Mouse (Mus musculus) liver, embryonic 15.5 days (tissue): ENCODE data around the gene Aldoart2. TPM values are rescaled to one million over a fixed set of nuclear protein-coding genes. Genes with fewer than 3 reads are reported as not detected.

Experiments used
- ATAC-seq: fragments of 200-750 bp; cut with Nextera tagmentation; 2 replicates; pipeline ENCODE4 v1.8.0; 2017; ENCODE audit warnings: moderate number of reproducible peaks, mild to moderate bottlenecking, moderate library complexity; ENCODE audit not compliant: insufficient read depth
- H3K27ac ChIP-seq: fragments of 300-500 bp; sonication (generic); replicated peaks from 2 replicates; pipeline ENCODE4 v1.5.1; 2015; ENCODE audit warnings: mild to moderate bottlenecking, inconsistent platforms
- H3K27me3 ChIP-seq: fragments of 300-500 bp; sonication (generic); 2 replicates; pipeline ENCODE4 v1.6.1; 2015; ENCODE audit warnings: mild to moderate bottlenecking, inconsistent platforms
- H3K36me3 ChIP-seq: fragments of 300-500 bp; sonication (generic); replicated peaks from 2 replicates; pipeline ENCODE4 v1.6.1; 2015; ENCODE audit warnings: moderate library complexity, mild to moderate bottlenecking, inconsistent platforms
- H3K4me1 ChIP-seq: fragments of 300-500 bp; sonication (generic); replicated peaks from 2 replicates; pipeline ENCODE4 v1.6.1; 2015; ENCODE audit warnings: inconsistent platforms
- H3K4me2 ChIP-seq: fragments of 300-500 bp; sonication (generic); 2 replicates; pipeline ENCODE4 v1.6.1; 2015; ENCODE audit warnings: moderate library complexity, mild to moderate bottlenecking, inconsistent platforms
- H3K4me3 ChIP-seq: fragments of 300-500 bp; sonication (generic); replicated peaks from 2 replicates; pipeline ENCODE4 v1.5.1; 2015; ENCODE audit warnings: mild to moderate bottlenecking, inconsistent platforms
- H3K9ac ChIP-seq: fragments of 300-500 bp; sonication (generic); 2 replicates; pipeline ENCODE4 v1.6.1; 2015; ENCODE audit warnings: moderate library complexity, mild to moderate bottlenecking, inconsistent platforms
- H3K9me3 ChIP-seq: fragments of 300-500 bp; sonication (generic); replicated peaks from 2 replicates; pipeline ENCODE4 v1.6.1; 2016; ENCODE audit warnings: inconsistent platforms
- WGBS: fragments of 180-500 bp; shearing (Covaris S2); methylation state at CpG from one replicate; pipeline ENCODE4 v1.1.7; 2015; ENCODE audit warnings: mixed read lengths; ENCODE audit not compliant: insufficient replicate concordance; 5-methylcytosine and 5-hydroxymethylcytosine counted together
- polyA plus RNA-seq: library from polyadenylated mRNA; unstranded; fragments of >200 nt; fragmentation: Nextera tagmentation; extraction: Ambion mirVana; gene quantifications from 2 replicates; pipeline ENCODE4 v1.2.1, GENCODE M21; 2015

The Aldoart2 gene
- polyA plus RNA-seq, 1 experiment from 2014 or later, result not detected

DNA sequence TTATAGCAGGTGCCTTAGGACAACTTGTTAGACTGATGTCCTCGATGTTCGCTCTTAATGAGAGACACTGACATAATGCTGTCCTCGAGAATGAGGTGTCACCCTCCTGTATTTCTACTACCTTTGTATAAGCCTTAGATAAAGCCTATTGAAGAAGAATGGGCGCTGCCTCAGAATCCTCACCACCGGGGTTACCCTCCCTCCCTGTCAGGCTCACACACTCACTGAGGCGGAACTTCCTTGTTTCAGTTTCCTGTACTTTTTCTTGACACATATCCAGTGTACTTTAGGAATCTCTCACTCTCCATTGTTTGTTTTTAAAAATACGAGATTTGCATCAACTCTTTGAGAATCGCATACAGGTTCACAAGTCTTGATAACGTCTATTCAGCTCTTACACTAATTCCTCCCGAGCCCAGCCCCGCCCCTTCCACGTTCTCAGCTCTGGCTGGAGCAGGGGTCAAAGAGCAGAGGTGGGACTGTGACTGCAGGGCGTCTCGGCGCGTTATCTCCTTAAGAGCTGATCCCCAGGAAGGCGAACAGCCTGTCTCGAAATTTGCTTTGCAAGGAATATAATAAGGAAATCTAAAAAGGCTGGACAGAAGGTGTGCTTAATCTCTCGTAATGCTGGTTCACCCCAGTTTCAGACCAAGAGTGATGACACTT lies 4.9 kb upstream of the Aldoart2 start:
- H3K27ac ChIP-seq, result no peak overlapping the region
- ATAC-seq, result no peak
- peak overlapping the region; percentile 21; the same call in 1 of the 2 replicates for H3K9ac ChIP-seq
- no peaks in the 10 kb centered on the region for H3K9me3 ChIP-seq
- 0 out of 2 replicates have a peak, but pooled peaks cover 7% of the 10 kb centered on the region for H3K4me1 ChIP-seq
- H3K4me2 ChIP-seq, result peak overlapping the region; percentile 60
- H3K27me3 ChIP-seq, result no peaks in the 10 kb centered on the region
- WGBS, result 11% methylated on average over 19 of the region's 19 CpGs
- H3K4me3 ChIP-seq, result peak overlapping the region; percentile 41
- H3K36me3 ChIP-seq, result no peaks in the 10 kb centered on the region

DNA sequence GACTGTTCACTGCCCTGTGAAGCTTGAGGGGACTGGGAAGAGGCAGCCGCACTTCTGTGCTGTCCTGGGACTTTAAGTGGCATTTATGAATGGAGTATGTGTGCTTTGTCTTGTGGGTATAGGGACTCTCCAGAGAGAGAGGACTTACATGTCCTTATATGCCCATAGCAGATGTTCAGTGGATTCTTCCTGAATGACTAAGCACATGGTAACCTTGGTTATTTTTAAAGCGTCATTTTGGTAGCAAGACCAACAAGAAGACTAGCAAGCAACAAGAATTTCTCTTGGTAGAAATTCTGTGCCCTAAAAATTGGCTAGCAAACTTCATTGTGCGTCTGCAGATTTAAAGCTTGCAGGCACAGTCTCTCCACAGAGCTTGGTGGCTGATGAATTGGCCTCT lies 1.3 kb upstream of the Aldoart2 start:
- WGBS, result 73% methylated on average over 3 of the region's 3 CpGs
- Histone ChIP-seq H3K27me3 (no peaks in the 10 kb centered on the region), H3K9me3 (no peaks in the 10 kb centered on the region), H3K4me1 (0 out of 2 replicates have a peak, but pooled peaks cover 7% of the 10 kb centered on the region), H3K4me3 (no peak overlapping the region), H3K4me2 (no peak overlapping the region), H3K36me3 (no peaks in the 10 kb centered on the region), H3K9ac (no peak overlapping the region), H3K27ac (no peak overlapping the region)
- ATAC-seq, result no peak

DNA sequence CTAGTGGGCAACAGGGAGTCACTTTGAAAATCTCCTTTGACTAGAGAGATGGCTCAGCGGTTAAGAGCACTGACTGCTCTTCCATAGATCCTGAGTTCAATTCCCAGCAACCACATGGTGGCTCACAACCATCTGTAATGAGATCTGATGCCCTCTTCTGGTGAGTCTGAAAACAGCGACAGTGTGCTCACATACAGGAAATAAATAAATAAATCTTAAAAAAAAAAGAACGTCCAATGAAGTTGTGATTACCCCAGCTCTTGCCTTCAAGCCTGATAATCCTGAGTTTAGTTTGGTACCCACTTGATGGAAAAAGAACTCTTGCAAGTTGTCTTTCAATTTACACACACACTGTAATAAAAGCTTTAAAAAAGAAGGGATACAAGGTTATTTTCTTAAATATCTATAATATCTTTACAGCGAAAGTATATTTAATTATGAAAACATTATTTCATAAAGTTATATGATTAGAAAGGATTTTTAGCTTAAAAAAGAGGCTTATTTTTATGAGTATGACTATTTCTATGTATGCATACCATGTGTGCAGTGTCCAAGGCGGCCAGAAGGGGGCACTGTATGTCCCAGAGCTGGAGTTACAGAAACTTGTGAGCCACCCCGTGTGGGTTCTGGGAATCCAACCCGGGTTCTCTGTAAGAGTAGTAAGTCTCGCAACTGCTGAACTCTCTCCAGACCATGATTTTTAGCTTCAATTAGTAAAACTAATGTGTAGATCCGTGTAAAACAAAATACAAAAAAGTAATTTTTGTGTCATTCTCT lies 664 bp upstream of the Aldoart2 start:
- H3K4me1 ChIP-seq, result 0 out of 2 replicates have a peak, but pooled peaks cover 7% of the 10 kb centered on the region
- 74% methylated on average over 9 of the region's 9 CpGs for WGBS
- H3K27me3 ChIP-seq, result no peaks in the 10 kb centered on the region
- no peak overlapping the region for H3K4me2 ChIP-seq
- no peak overlapping the region for H3K4me3 ChIP-seq
- no peak overlapping the region for H3K27ac ChIP-seq
- H3K9me3 ChIP-seq, result no peaks in the 10 kb centered on the region
- no peaks in the 10 kb centered on the region for H3K36me3 ChIP-seq
- H3K9ac ChIP-seq, result no peak overlapping the region
- ATAC-seq, result no peak

DNA sequence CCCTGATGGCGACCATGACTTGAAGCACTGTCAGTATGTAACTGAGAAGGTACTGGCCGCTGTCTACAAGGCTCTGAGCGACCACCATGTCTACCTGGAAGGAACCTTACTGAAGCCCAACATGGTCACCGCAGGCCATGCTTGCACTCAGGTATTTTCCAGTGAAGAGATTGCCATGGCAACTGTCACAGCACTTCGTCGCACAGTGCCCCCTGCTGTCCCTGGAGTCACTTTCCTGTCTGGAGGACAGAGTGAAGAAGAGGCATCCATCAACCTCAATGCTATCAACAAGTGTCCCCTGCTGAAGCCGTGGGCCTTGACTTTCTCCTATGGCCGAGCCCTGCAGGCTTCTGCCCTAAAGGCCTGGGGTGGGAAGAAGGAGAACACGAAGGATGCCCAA lies 828 bp downstream of the Aldoart2 start:
- H3K27me3 ChIP-seq, result no peaks in the 10 kb centered on the region

DNA sequence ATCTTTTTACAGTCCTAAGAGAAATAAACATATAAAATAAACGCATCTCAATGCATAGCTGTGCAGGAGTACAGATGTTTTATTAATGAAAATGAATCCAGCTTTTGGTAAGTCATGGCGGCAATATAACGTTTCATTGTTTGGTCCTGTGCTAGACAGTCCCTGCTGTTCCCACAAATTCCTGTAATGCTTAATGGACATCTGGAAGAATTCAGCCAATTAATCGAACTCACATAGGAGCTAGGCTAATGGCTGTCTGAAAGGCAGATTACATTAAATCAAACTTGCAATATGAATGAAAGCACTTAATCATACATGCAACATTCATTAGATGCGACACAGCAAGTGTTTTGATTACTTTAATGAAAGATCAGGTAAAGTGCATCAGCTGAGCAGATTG lies 1.8 kb downstream of the Aldoart2 start:
- H3K9me3 ChIP-seq, result no peaks in the 10 kb centered on the region
- no peak for ATAC-seq
- H3K27ac ChIP-seq, result no peak overlapping the region
- 68% methylated on average over 5 of the region's 5 CpGs for WGBS
- H3K4me2 ChIP-seq, result no peak overlapping the region
- no peaks in the 10 kb centered on the region for H3K4me1 ChIP-seq
- no peak overlapping the region for H3K9ac ChIP-seq
- no peaks in the 10 kb centered on the region for H3K36me3 ChIP-seq
- no peaks in the 10 kb centered on the region for H3K27me3 ChIP-seq
- no peak overlapping the region for H3K4me3 ChIP-seq

More for the DNA sequence above, 828 bp downstream of the Aldoart2 start:
- WGBS, result 63% methylated on average over 9 of the region's 9 CpGs
- Histone ChIP-seq H3K4me3 (no peak overlapping the region), H3K9ac (no peak overlapping the region), H3K36me3 (no peaks in the 10 kb centered on the region), H3K27ac (no peak overlapping the region), H3K9me3 (no peaks in the 10 kb centered on the region), H3K4me2 (no peak overlapping the region), H3K4me1 (no peaks in the 10 kb centered on the region)
- ATAC-seq, result no peak

- no peak for ATAC-seq
- Histone ChIP-seq H3K27ac (no peak overlapping the region), H3K4me1 (no peaks in the 10 kb centered on the region), H3K27me3 (no peaks in the 10 kb centered on the region), H3K9me3 (no peaks in the 10 kb centered on the region), H3K4me3 (no peak overlapping the region), H3K9ac (no peak overlapping the region), H3K36me3 (no peaks in the 10 kb centered on the region), H3K4me2 (no peak overlapping the region)
- 63% methylated on average over 3 of the region's 3 CpGs for WGBS
These were observed 3.4 kb downstream of the Aldoart2 start for GRCm38 (mm10) chr12:55568466-55568865.

DNA sequence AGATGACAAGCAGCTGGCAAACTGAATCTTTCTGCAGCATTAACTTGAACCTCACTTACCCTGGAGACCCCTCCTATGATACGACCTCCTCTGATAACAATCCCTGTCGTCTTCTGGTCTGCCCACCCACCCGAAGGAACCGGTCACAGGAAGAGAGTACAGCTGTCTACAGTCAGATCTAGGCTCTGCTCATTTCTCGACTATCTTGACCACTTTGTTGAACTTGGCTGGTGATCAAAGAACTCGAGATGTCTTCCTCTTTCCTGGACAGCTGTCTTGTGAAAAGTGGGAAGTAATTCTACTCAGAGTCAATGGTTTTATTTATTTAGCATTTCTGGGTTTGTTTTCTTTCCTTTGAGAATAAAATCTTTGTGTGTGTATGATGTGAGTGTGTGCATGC lies 4.6 kb downstream of the Aldoart2 start:
- H3K4me3 ChIP-seq, result no peak overlapping the region
- no peak overlapping the region for H3K4me2 ChIP-seq
- no peaks in the 10 kb centered on the region for H3K9me3 ChIP-seq
- WGBS, result 20% methylated on average over 6 of the region's 6 CpGs
- H3K36me3 ChIP-seq, result no peaks in the 10 kb centered on the region
- no peaks in the 10 kb centered on the region for H3K27me3 ChIP-seq
- H3K4me1 ChIP-seq, result no peaks in the 10 kb centered on the region
- no peak overlapping the region for H3K9ac ChIP-seq
- ATAC-seq, result no peak
- H3K27ac ChIP-seq, result no peak overlapping the region

GRCm38 (mm10) chr12:55570646-55571045 lies 5.6 kb downstream of the Aldoart2 start:
- Histone ChIP-seq H3K36me3 (no peaks in the 10 kb centered on the region), H3K4me3 (no peak overlapping the region), H3K27ac (no peak overlapping the region), H3K4me2 (no peak overlapping the region), H3K9me3 (no peaks in the 10 kb centered on the region), H3K27me3 (no peaks in the 10 kb centered on the region), H3K9ac (no peak overlapping the region), H3K4me1 (no peaks in the 10 kb centered on the region)
- no peak for ATAC-seq
- 69% methylated on average over 9 of the region's 9 CpGs for WGBS

DNA sequence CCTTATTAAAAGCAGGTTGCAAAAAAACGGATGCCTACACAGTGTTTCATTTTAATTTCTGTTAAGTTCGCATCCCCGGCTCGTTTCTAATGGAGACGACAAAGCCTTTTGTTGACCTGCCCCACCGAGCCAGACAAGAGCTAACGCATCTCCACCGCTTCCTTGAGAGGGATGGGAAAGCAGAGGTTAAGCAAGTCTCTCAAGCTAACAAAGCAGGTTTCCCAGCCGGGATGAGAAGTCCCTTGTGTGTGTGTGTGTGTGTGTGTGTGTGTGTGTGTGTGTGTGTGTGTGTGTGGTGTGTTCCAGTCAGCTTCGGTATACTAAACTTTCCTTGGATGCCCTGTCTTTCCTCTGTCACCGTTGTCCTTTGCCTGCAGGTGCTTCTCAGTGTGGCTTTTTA lies 6.1 kb downstream of the Aldoart2 start:
- no peak overlapping the region for H3K4me2 ChIP-seq
- H3K9me3 ChIP-seq, result no peaks in the 10 kb centered on the region
- H3K27ac ChIP-seq, result no peak overlapping the region
- no peak overlapping the region for H3K9ac ChIP-seq
- no peak overlapping the region for H3K4me3 ChIP-seq
- no peaks in the 10 kb centered on the region for H3K27me3 ChIP-seq
- ATAC-seq, result no peak
- 71% methylated on average over 11 of the region's 11 CpGs for WGBS
- no peaks in the 10 kb centered on the region for H3K4me1 ChIP-seq
- H3K36me3 ChIP-seq, result no peaks in the 10 kb centered on the region

DNA sequence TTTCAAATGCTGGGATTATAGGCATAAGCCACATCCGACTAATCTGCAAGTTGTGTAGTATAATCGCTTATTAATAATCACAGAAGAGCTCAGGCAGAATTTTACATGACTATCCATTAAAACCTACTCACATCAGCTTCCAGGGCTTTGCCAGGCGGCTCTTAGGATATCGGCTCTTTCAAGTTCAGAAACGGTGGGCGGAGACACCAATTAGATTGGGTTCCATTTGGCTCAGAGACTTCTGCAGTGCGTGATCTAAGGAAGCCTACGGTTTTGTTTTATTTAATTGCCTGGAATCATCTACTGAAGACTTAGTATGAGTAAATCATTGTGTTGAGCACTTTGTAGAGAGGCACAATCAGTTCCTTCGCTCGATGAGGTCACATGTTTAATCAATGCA lies 6.6 kb downstream of the Aldoart2 start:
- WGBS, result 74% methylated on average over 10 of the region's 10 CpGs
- Histone ChIP-seq H3K4me3 (no peak overlapping the region), H3K36me3 (no peaks in the 10 kb centered on the region), H3K4me2 (no peak overlapping the region), H3K4me1 (no peaks in the 10 kb centered on the region), H3K9ac (no peak overlapping the region), H3K27me3 (no peaks in the 10 kb centered on the region), H3K9me3 (no peaks in the 10 kb centered on the region), H3K27ac (no peak overlapping the region)
- ATAC-seq, result no peak

DNA sequence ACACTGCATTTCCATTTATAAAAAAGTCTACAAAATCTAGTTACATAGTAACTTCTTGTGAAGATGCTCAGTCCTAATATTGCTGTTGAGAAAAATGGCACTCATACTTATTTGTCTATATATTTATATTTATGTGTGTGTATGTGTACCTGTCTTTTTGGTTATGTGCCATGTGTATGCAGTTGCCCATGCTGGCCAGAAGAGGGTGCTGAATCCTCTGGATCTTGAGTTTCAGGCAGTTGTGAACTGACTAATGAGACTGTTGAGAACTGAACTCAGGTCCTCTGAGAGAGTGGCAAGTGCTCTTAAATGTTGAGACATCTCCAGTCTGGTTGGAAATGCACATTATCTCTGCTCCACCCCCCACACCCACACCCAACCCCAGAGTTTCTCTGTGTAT lies 8.1 kb downstream of the Aldoart2 start:
- no peaks in the 10 kb centered on the region for H3K27me3 ChIP-seq
- H3K4me2 ChIP-seq, result no peak overlapping the region
- H3K4me1 ChIP-seq, result no peaks in the 10 kb centered on the region
- no peak overlapping the region for H3K9ac ChIP-seq
- no peak overlapping the region for H3K27ac ChIP-seq
- no peak overlapping the region for H3K4me3 ChIP-seq
- H3K9me3 ChIP-seq, result no peaks in the 10 kb centered on the region
- ATAC-seq, result no peak
- H3K36me3 ChIP-seq, result no peaks in the 10 kb centered on the region
